Mouse (Mus musculus): ENCODE measurements around the gene Rabl3. TPM values are rescaled to one million over a fixed set of nuclear protein-coding genes. Genes with fewer than 3 reads are reported as not detected.

Rabl3 gene
- total RNA-seq, 2 experiments from 2014 or later: 11.4 to 12.1 TPM

GRCm38 (mm10) chr16:37540776-37541175, 1.1 kb downstream of the Rabl3 start:
- peak; percentile 6 to 14 for DNase-seq
- intact Hi-C loops (cut with DNase I): loop anchor here (5.0 kb wide), 1 partner anchor 97 kb away; no protein-coding TSS in a partner anchor

GRCm38 (mm10) chr16:37546312-37546711, 6.6 kb downstream of the Rabl3 start:
- intact Hi-C loops (cut with DNase I): no loop called here
- no peak for DNase-seq

GRCm38 (mm10) chr16:37550266-37550665, 10.6 kb downstream of the Rabl3 start:
- DNase-seq: peak; percentile 7 to 13
- intact Hi-C loops (cut with DNase I): no loop called here

GRCm38 (mm10) chr16:37550981-37551380, 11.3 kb downstream of the Rabl3 start:
- intact Hi-C loops (cut with DNase I): no loop called here
- no peak for DNase-seq

- DNase-seq: no peak
- intact Hi-C loops (cut with DNase I): no loop called here
Observed at GRCm38 (mm10) chr16:37552824-37553223, 13.1 kb downstream of the Rabl3 start.

GRCm38 (mm10) chr16:37562414-37562813, 22.7 kb downstream of the Rabl3 start:
- intact Hi-C loops (cut with DNase I): no loop called here
- no peak for DNase-seq

- intact Hi-C loops (cut with DNase I): no loop called here
- DNase-seq: no peak
Observed at GRCm38 (mm10) chr16:37562961-37563360, 23.3 kb downstream of the Rabl3 start.

- intact Hi-C loops (cut with DNase I): no loop called here
- DNase-seq: no peak
Observed at GRCm38 (mm10) chr16:37565117-37565516, 25.4 kb downstream of the Rabl3 start.

GRCm38 (mm10) chr16:37566107-37566506, 26.4 kb downstream of the Rabl3 start:
- no peak for DNase-seq
- intact Hi-C loops (cut with DNase I): no loop called here

GRCm38 (mm10) chr16:37567113-37568050, 27.7 kb downstream of the Rabl3 start:
- intact Hi-C loops (cut with DNase I): no loop called here
- DNase-seq: no peak

- no peak for DNase-seq
- intact Hi-C loops (cut with DNase I): no loop called here
Observed at GRCm38 (mm10) chr16:37571554-37571953, 31.9 kb downstream of the Rabl3 start.

GRCm38 (mm10) chr16:37572117-37572754, 32.6 kb downstream of the Rabl3 start:
- intact Hi-C loops (cut with DNase I): no loop called here
- DNase-seq: no peak

GRCm38 (mm10) chr16:37573061-37573460, 33.4 kb downstream of the Rabl3 start:
- no peak for DNase-seq
- intact Hi-C loops (cut with DNase I): no loop called here

GRCm38 (mm10) chr16:37575325-37575724, 35.6 kb downstream of the Rabl3 start:
- DNase-seq: no peak
- intact Hi-C loops (cut with DNase I): no loop called here

- no peak for DNase-seq
- intact Hi-C loops (cut with DNase I): no loop called here
Observed at GRCm38 (mm10) chr16:37579591-37579990, 39.9 kb downstream of the Rabl3 start.

- DNase-seq: no peak
- intact Hi-C loops (cut with DNase I): no loop called here
Observed at GRCm38 (mm10) chr16:37579994-37580393, 40.3 kb downstream of the Rabl3 start, which contains the start of gene Hgd. Hgd (plus strand) TSS chr16:37580153.

GRCm38 (mm10) chr16:37580651-37581050, 41.0 kb downstream of the Rabl3 start:
- no peak for DNase-seq
- intact Hi-C loops (cut with DNase I): no loop called here

- intact Hi-C loops (cut with DNase I): no loop called here
- DNase-seq: no peak
Observed at GRCm38 (mm10) chr16:37581901-37582300, 42.2 kb downstream of the Rabl3 start.

- intact Hi-C loops (cut with DNase I): no loop called here
- DNase-seq: no peak
Observed at GRCm38 (mm10) chr16:37583306-37583705, 43.6 kb downstream of the Rabl3 start.

- DNase-seq: no peak
Observed at GRCm38 (mm10) chr16:37583801-37584200, 44.1 kb downstream of the Rabl3 start.

GRCm38 (mm10) chr16:37584218-37585035, 44.7 kb downstream of the Rabl3 start:
- intact Hi-C loops (cut with DNase I): no loop called here
- peak; percentile 66 to 67 for DNase-seq

More at GRCm38 (mm10) chr16:37583801-37584200, 44.1 kb downstream of the Rabl3 start:
- intact Hi-C loops (cut with DNase I): no loop called here
